Mouse (Mus musculus): Measurements from ENCODE around the gene Tpmt. TPM values are rescaled to one million over a fixed set of nuclear protein-coding genes. Genes with fewer than 3 reads are reported as not detected.
A peak's percentile ranks its signal among the peaks of the same experiment; 100 is the strongest.

The Tpmt gene
- total and polyA plus RNA-seq, 2 experiments: 13.9 to 45.4 TPM

GRCm38 (mm10) chr13:47077367-47077766 is 32.8 kb upstream of the Tpmt start:
- H3K27ac ChIP-seq (replicated peaks; ENCODE audit: insufficient read depth, low read depth, low read length): peak overlapping the region; percentile 33
- DNase-seq (ENCODE audit: extremely low read depth, low read depth, low spot score): peak; percentile 88
- no peak overlapping the region for H3K4me3 ChIP-seq (ENCODE audit: insufficient read depth, low read depth, low read length)
- H3K36me3 ChIP-seq (ENCODE audit: control insufficient read depth, insufficient read depth, low read length): peaks cover 26% of the 10 kb centered on the region
- H3K79me2 ChIP-seq (ENCODE audit: control insufficient read depth, insufficient read depth, low read length): no peaks in the 10 kb centered on the region
- H3K9ac ChIP-seq (ENCODE audit: low read depth, low read length): no peak overlapping the region
- TF ChIP-seq CTCF (IDR thresholded peaks at IDR 0.05; ENCODE audit: low read depth, low read length) (no peak), POLR2A (IDR thresholded peaks at IDR 0.05; ENCODE audit: extremely low read depth, insufficient read depth, low read length) (no peak)
- H3K27me3 ChIP-seq (ENCODE audit: control insufficient read depth, insufficient read depth, low read length): no peaks in the 10 kb centered on the region
- H3K4me1 ChIP-seq (ENCODE audit: control insufficient read depth, insufficient read depth, low read length): peaks cover 9% of the 10 kb centered on the region

- no peak overlapping the region for H3K4me3 ChIP-seq (ENCODE audit: insufficient read depth, low read depth, low read length)
- H3K4me1 ChIP-seq (ENCODE audit: control insufficient read depth, insufficient read depth, low read length): peaks cover 9% of the 10 kb centered on the region
- no peaks in the 10 kb centered on the region for H3K27me3 ChIP-seq (ENCODE audit: control insufficient read depth, insufficient read depth, low read length)
- peaks cover 22% of the 10 kb centered on the region for H3K36me3 ChIP-seq (ENCODE audit: control insufficient read depth, insufficient read depth, low read length)
- no peak for TF ChIP-seq POLR2A (IDR thresholded peaks at IDR 0.05; ENCODE audit: extremely low read depth, insufficient read depth, low read length)
- no peak for TF ChIP-seq CTCF (IDR thresholded peaks at IDR 0.05; ENCODE audit: low read depth, low read length)
- H3K27ac ChIP-seq (replicated peaks; ENCODE audit: insufficient read depth, low read depth, low read length): no peak overlapping the region
- no peak for DNase-seq (ENCODE audit: extremely low read depth, low read depth, low spot score)
- H3K9ac ChIP-seq (ENCODE audit: low read depth, low read length): no peak overlapping the region
- no peaks in the 10 kb centered on the region for H3K79me2 ChIP-seq (ENCODE audit: control insufficient read depth, insufficient read depth, low read length)
- WGBS: 92% methylated on average over 5 of the region's 5 CpGs
Observed at GRCm38 (mm10) chr13:47076156-47076555, 31.6 kb upstream of the Tpmt start.

- H3K36me3 ChIP-seq (ENCODE audit: control insufficient read depth, insufficient read depth, low read length): peaks cover 22% of the 10 kb centered on the region
- H3K4me1 ChIP-seq (ENCODE audit: control insufficient read depth, insufficient read depth, low read length): peaks cover 5% of the 10 kb centered on the region
- 97% methylated on average over 5 of the region's 5 CpGs for WGBS
- no peak overlapping the region for H3K9ac ChIP-seq (ENCODE audit: low read depth, low read length)
- DNase-seq (ENCODE audit: extremely low read depth, low read depth, low spot score): no peak
- H3K27me3 ChIP-seq (ENCODE audit: control insufficient read depth, insufficient read depth, low read length): no peaks in the 10 kb centered on the region
- no peak overlapping the region for H3K4me3 ChIP-seq (ENCODE audit: insufficient read depth, low read depth, low read length)
- TF ChIP-seq POLR2A (IDR thresholded peaks at IDR 0.05; ENCODE audit: extremely low read depth, insufficient read depth, low read length) (no peak), CTCF (IDR thresholded peaks at IDR 0.05; ENCODE audit: low read depth, low read length) (no peak)
- no peak overlapping the region for H3K27ac ChIP-seq (replicated peaks; ENCODE audit: insufficient read depth, low read depth, low read length)
- H3K79me2 ChIP-seq (ENCODE audit: control insufficient read depth, insufficient read depth, low read length): no peaks in the 10 kb centered on the region
Observed at GRCm38 (mm10) chr13:47072484-47072883, 27.9 kb upstream of the Tpmt start.

GRCm38 (mm10) chr13:47071871-47072270 is 27.3 kb upstream of the Tpmt start:
- WGBS: 97% methylated on average over 13 of the region's 13 CpGs
- H3K9ac ChIP-seq (ENCODE audit: low read depth, low read length): no peak overlapping the region
- H3K79me2 ChIP-seq (ENCODE audit: control insufficient read depth, insufficient read depth, low read length): no peaks in the 10 kb centered on the region
- peaks cover 25% of the 10 kb centered on the region for H3K36me3 ChIP-seq (ENCODE audit: control insufficient read depth, insufficient read depth, low read length)
- no peak overlapping the region for H3K4me3 ChIP-seq (ENCODE audit: insufficient read depth, low read depth, low read length)
- no peak for DNase-seq (ENCODE audit: extremely low read depth, low read depth, low spot score)
- TF ChIP-seq CTCF (IDR thresholded peaks at IDR 0.05; ENCODE audit: low read depth, low read length) (no peak), POLR2A (IDR thresholded peaks at IDR 0.05; ENCODE audit: extremely low read depth, insufficient read depth, low read length) (no peak)
- H3K27me3 ChIP-seq (ENCODE audit: control insufficient read depth, insufficient read depth, low read length): no peaks in the 10 kb centered on the region
- peaks cover under 1% of the 10 kb centered on the region for H3K4me1 ChIP-seq (ENCODE audit: control insufficient read depth, insufficient read depth, low read length)
- no peak overlapping the region for H3K27ac ChIP-seq (replicated peaks; ENCODE audit: insufficient read depth, low read depth, low read length)

GRCm38 (mm10) chr13:47070329-47071080 is 26.0 kb upstream of the Tpmt start:
- no peak overlapping the region for H3K27ac ChIP-seq (replicated peaks; ENCODE audit: insufficient read depth, low read depth, low read length)
- no peaks in the 10 kb centered on the region for H3K79me2 ChIP-seq (ENCODE audit: control insufficient read depth, insufficient read depth, low read length)
- peaks cover 27% of the 10 kb centered on the region for H3K36me3 ChIP-seq (ENCODE audit: control insufficient read depth, insufficient read depth, low read length)
- no peak overlapping the region for H3K9ac ChIP-seq (ENCODE audit: low read depth, low read length)
- H3K27me3 ChIP-seq (ENCODE audit: control insufficient read depth, insufficient read depth, low read length): no peaks in the 10 kb centered on the region
- H3K4me3 ChIP-seq (ENCODE audit: insufficient read depth, low read depth, low read length): no peak overlapping the region
- 95% methylated on average over 15 of the region's 15 CpGs for WGBS
- TF ChIP-seq POLR2A (IDR thresholded peaks at IDR 0.05; ENCODE audit: extremely low read depth, insufficient read depth, low read length) (no peak), CTCF (IDR thresholded peaks at IDR 0.05; ENCODE audit: low read depth, low read length) (no peak)
- no peak for DNase-seq (ENCODE audit: extremely low read depth, low read depth, low spot score)
- no peaks in the 10 kb centered on the region for H3K4me1 ChIP-seq (ENCODE audit: control insufficient read depth, insufficient read depth, low read length)

GRCm38 (mm10) chr13:47067001-47067400 is 22.5 kb upstream of the Tpmt start:
- Histone ChIP-seq H3K79me2 (ENCODE audit: control insufficient read depth, insufficient read depth, low read length) (no peaks in the 10 kb centered on the region), H3K27ac (replicated peaks; ENCODE audit: insufficient read depth, low read depth, low read length) (no peak overlapping the region), H3K27me3 (ENCODE audit: control insufficient read depth, insufficient read depth, low read length) (no peaks in the 10 kb centered on the region), H3K9ac (ENCODE audit: low read depth, low read length) (no peak overlapping the region), H3K4me1 (ENCODE audit: control insufficient read depth, insufficient read depth, low read length) (peaks cover under 1% of the 10 kb centered on the region), H3K36me3 (ENCODE audit: control insufficient read depth, insufficient read depth, low read length) (peaks cover 28% of the 10 kb centered on the region; the same call in 1 of the 2 replicates), H3K4me3 (ENCODE audit: insufficient read depth, low read depth, low read length) (no peak overlapping the region)
- WGBS: 95% methylated on average over 6 of the region's 6 CpGs
- DNase-seq (ENCODE audit: extremely low read depth, low read depth, low spot score): no peak
- TF ChIP-seq POLR2A (IDR thresholded peaks at IDR 0.05; ENCODE audit: extremely low read depth, insufficient read depth, low read length) (no peak), CTCF (IDR thresholded peaks at IDR 0.05; ENCODE audit: low read depth, low read length) (no peak)
